Mouse (Mus musculus) megakaryocyte, embryonic 14.5 days (primary cell): ENCODE measurements around the gene Rad54l2. TPM values are rescaled to one million over a fixed set of nuclear protein-coding genes. Genes with fewer than 3 reads are reported as not detected.

ENCODE experiments used
- H3K27me3 ChIP-seq: replicated peaks from 2 replicates; pipeline ENCODE3; 2012; ENCODE audit warnings: inconsistent platforms
- H3K36me3 ChIP-seq: replicated peaks from 2 replicates; pipeline ENCODE3; 2012; ENCODE audit warnings: low read length, inconsistent platforms, mixed read lengths
- H3K4me1 ChIP-seq: 2 replicates; pipeline ENCODE4 v1.6.1; 2012; ENCODE audit warnings: inconsistent platforms
- H3K4me3 ChIP-seq: replicated peaks from 2 replicates; pipeline ENCODE3; 2012; ENCODE audit warnings: moderate library complexity, mild to moderate bottlenecking, inconsistent platforms
- H3K9me3 ChIP-seq: 2 replicates; pipeline ENCODE4 v1.6.1; 2012; ENCODE audit warnings: inconsistent platforms
- FLI1 ChIP-seq: IDR thresholded peaks from 2 replicates; pipeline ENCODE4 v1.6.1; 2012; ENCODE audit warnings: low read length, inconsistent platforms, mixed read lengths
- GATA1 ChIP-seq: IDR thresholded peaks from 3 replicates; pipeline ENCODE4 v1.6.1; 2012; ENCODE audit warnings: mixed read lengths, low read length, inconsistent platforms, borderline replicate concordance
- polyA plus RNA-seq: library from polyadenylated mRNA; stranded (reverse); fragments of >175 nt; gene quantifications from 2 replicates; pipeline ENCODE4 v1.2.3, GENCODE M21; 2012; ENCODE audit warnings: low replicate concordance; ENCODE audit not compliant: insufficient read depth

The Rad54l2 gene
- polyA plus RNA-seq, 1 experiment: 1.9 TPM

DNA sequence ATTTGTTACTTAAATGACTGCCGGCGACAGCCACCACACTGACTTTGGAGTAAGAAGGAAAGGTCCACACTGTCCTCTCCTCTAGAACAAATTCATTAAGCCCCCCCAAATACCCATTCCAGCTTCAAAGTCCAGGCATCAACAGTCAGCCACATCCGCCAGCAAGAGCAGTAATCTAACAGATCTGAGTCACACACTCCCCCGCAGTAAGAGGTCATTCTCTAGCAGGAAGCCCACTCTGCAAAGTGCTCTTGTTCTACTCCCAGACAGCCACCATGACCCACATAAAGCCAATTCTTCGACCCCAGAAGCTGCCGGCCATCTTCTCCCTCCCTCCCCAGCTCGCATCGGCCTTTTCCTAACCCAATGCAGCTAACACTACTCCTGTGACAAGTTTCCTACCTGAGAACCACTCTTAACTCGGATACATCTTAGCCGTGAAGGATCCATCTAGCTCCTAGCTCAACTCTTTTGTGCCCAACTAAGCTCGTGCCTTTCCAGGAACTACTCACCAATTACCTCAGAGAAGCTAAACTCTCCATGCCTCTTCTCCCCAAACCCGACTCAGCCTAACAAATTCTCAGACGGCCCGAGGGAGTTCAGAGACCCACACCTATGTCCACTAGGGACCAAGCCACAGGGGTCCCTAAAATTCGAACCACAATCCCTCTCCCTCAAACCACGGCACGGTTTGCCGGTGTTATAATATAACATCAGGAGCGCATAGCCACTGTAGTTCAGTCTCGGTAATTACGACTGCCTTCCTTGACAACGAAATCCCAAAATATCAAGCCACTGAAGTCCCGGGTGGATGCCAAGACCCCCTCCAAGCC is 799 bp downstream of the Rad54l2 start:
- Histone ChIP-seq H3K4me3 (peak overlapping the region; percentile 97), H3K36me3 (no peaks in the 10 kb centered on the region), H3K4me1 (peaks cover 36% of the 10 kb centered on the region), H3K27me3 (peaks cover 12% of the 10 kb centered on the region), H3K9me3 (no peaks in the 10 kb centered on the region)
- no peak for TF ChIP-seq GATA1
- no peak for TF ChIP-seq FLI1

GRCm38 (mm10) chr9:106785206-106785605 is 3.8 kb downstream of the Rad54l2 start:
- TF ChIP-seq FLI1: no peak
- TF ChIP-seq GATA1: no peak
- Histone ChIP-seq H3K4me1 (peaks cover 43% of the 10 kb centered on the region), H3K4me3 (no peak overlapping the region), H3K27me3 (no peaks in the 10 kb centered on the region), H3K9me3 (no peaks in the 10 kb centered on the region), H3K36me3 (no peaks in the 10 kb centered on the region)

DNA sequence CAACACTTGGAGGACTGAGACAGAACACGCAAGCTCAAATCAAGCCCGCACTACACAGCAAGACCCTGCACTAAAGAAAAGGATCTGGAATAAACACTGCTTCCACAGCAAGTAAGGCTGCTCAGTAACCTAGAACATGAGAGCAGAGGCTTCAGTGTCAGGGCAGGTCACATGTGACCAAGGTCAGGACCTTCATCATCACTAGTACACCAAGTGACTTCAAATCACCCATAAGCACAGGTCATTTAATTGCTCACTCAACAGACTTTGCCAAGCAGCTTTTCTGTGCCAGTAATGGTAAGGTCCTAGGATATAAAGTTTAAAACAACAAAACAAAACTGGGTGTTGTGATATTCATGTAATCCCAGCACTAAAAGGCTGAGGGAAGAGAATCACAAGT is 5.4 kb downstream of the Rad54l2 start:
- H3K27me3 ChIP-seq: no peaks in the 10 kb centered on the region
- no peaks in the 10 kb centered on the region for H3K9me3 ChIP-seq
- no peaks in the 10 kb centered on the region for H3K36me3 ChIP-seq
- no peak overlapping the region for H3K4me3 ChIP-seq
- peaks cover 50% of the 10 kb centered on the region for H3K4me1 ChIP-seq
- TF ChIP-seq GATA1: no peak
- TF ChIP-seq FLI1: no peak

DNA sequence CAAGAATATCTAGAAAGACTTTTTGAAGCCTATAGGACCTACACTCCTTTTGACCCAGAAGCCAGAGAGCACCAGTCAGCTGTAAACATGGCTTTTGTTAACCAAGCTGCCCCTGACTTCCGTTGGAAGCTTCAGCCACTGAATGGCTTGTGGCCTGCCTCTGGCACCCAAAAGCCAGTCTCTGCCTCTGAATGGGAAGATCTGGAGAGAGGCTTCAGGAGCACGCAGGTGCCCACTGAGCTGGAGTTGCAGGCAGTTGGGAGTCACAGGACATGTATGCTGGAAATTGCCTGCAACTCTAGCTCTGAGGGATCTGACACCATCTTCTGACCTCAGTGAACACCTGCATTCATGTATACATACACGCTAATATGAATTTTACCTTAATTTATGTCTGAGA is 8.9 kb downstream of the Rad54l2 start:
- no peak overlapping the region for H3K4me3 ChIP-seq
- no peak for TF ChIP-seq GATA1
- no peak for TF ChIP-seq FLI1

DNA sequence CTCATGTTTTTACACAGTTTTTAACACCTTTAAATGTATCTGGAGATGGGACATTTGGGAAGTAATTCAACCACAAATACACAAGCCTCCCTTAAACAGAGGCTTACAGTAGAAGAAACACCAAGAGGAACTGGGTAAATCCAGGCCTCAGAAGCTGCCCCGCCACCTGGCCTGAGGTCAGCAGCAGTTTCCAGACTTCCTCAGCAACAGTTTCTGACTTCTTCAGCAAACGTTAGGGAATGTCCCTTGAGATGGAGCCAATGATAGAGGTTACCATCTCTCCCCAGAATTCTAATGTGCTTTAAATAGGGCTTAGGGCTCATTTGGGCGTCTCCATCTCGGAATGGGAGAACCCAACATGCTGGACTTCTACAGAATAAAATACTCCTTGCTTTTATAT is 10.7 kb downstream of the Rad54l2 start:
- H3K27me3 ChIP-seq: no peaks in the 10 kb centered on the region
- TF ChIP-seq GATA1 (no peak), FLI1 (no peak)
- no peaks in the 10 kb centered on the region for H3K36me3 ChIP-seq
- no peaks in the 10 kb centered on the region for H3K9me3 ChIP-seq
- H3K4me3 ChIP-seq: no peak overlapping the region
- peaks cover 32% of the 10 kb centered on the region for H3K4me1 ChIP-seq

More for the DNA sequence above, 8.9 kb downstream of the Rad54l2 start:
- no peaks in the 10 kb centered on the region for H3K9me3 ChIP-seq
- no peaks in the 10 kb centered on the region for H3K36me3 ChIP-seq
- no peaks in the 10 kb centered on the region for H3K27me3 ChIP-seq
- peaks cover 42% of the 10 kb centered on the region for H3K4me1 ChIP-seq

DNA sequence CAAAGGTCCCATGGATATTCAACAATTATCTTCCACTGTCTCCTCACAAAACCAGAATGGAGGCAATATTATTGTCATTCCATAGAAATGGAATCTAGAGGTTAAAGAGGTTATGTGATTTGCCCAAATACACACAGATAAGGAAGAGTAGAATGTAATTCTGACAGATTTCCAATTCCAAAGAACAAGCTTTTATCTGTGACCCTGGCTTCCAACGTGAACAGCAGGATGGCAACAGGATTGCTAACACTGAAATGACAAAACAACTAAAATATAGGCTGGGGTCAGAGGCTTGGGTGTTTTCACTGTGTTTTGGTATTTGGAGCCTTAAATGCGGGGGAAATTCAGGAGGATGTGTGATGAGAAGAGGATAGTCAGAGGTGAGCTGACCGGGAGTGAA is 11.6 kb downstream of the Rad54l2 start:
- H3K27me3 ChIP-seq: no peaks in the 10 kb centered on the region
- no peaks in the 10 kb centered on the region for H3K9me3 ChIP-seq
- TF ChIP-seq GATA1 (no peak), FLI1 (no peak)
- no peak overlapping the region for H3K4me3 ChIP-seq
- H3K36me3 ChIP-seq: no peaks in the 10 kb centered on the region
- peaks cover 25% of the 10 kb centered on the region for H3K4me1 ChIP-seq

- no peaks in the 10 kb centered on the region for H3K36me3 ChIP-seq
- H3K27me3 ChIP-seq: no peaks in the 10 kb centered on the region
- no peaks in the 10 kb centered on the region for H3K9me3 ChIP-seq
- no peak overlapping the region for H3K4me3 ChIP-seq
- H3K4me1 ChIP-seq: peaks cover 32% of the 10 kb centered on the region
- TF ChIP-seq FLI1 (no peak), GATA1 (no peak)
Observed at GRCm38 (mm10) chr9:106776116-106776515, 12.9 kb downstream of the Rad54l2 start.

GRCm38 (mm10) chr9:106771770-106772169 is 17.2 kb downstream of the Rad54l2 start:
- Histone ChIP-seq H3K36me3 (peaks cover 7% of the 10 kb centered on the region), H3K4me3 (peak overlapping the region; percentile 70), H3K27me3 (no peaks in the 10 kb centered on the region), H3K4me1 (peaks cover 27% of the 10 kb centered on the region), H3K9me3 (no peaks in the 10 kb centered on the region)
- TF ChIP-seq FLI1 (no peak), GATA1 (no peak)

DNA sequence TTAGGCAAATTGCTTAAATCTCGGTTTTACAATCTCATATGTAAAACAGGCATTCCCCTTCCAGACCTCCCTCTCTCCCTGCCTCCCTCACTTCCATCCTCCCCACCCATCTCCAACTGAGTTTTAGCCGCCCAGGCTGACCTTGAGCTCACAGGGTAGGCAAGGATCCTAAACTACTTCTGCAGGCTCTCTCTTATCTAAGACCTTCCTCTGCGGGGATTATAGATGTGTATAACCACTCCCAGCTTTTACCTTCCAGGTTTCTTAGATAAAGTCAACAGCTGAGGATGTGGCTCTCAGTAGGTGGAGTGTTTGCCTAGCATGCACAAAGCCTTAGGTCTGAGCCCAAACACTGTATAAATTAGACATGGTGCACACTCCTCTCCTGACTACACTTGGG is 18.8 kb downstream of the Rad54l2 start:
- Histone ChIP-seq H3K4me1 (peaks cover 20% of the 10 kb centered on the region), H3K4me3 (no peak overlapping the region), H3K27me3 (no peaks in the 10 kb centered on the region), H3K36me3 (peaks cover 7% of the 10 kb centered on the region), H3K9me3 (no peaks in the 10 kb centered on the region)
- TF ChIP-seq FLI1 (no peak), GATA1 (no peak)

GRCm38 (mm10) chr9:106769781-106770180 is 19.2 kb downstream of the Rad54l2 start:
- no peak overlapping the region for H3K4me3 ChIP-seq
- no peaks in the 10 kb centered on the region for H3K9me3 ChIP-seq
- H3K4me1 ChIP-seq: peaks cover 20% of the 10 kb centered on the region
- peaks cover 7% of the 10 kb centered on the region for H3K36me3 ChIP-seq
- H3K27me3 ChIP-seq: no peaks in the 10 kb centered on the region
- no peak for TF ChIP-seq FLI1
- no peak for TF ChIP-seq GATA1

DNA sequence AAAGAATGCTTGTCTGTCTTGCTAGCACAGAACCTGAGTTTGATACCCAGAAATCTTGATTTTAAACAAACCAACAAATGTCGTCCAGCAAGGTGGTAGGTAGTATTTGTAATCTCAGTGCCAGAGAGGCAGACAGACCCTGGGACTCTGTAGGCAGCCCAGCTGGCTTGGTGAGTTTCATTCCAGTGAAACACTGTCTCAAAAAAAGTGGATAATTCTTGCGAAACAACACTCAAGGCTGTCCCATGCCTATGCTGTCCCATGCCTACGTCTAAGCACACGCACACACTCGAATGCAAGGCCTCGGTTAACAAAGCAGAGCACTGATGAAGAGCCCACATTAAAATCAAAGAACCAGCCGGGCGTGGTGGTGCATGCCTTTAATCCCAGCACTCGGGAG is 32.6 kb downstream of the Rad54l2 start:
- Histone ChIP-seq H3K36me3 (peaks cover 45% of the 10 kb centered on the region), H3K4me1 (peaks cover 21% of the 10 kb centered on the region), H3K27me3 (no peaks in the 10 kb centered on the region), H3K4me3 (no peak overlapping the region), H3K9me3 (no peaks in the 10 kb centered on the region)
- TF ChIP-seq FLI1 (no peak), GATA1 (no peak)
